Mouse (Mus musculus) kidney, adult 18-20 months (tissue): ENCODE measurements around the gene Cfap43.

ENCODE experiments used
- DNase-seq: peaks from one replicate; pipeline ENCODE4 v3.0.0; 2021

The Cfap43 gene

GRCm38 (mm10) chr19:47697067-47697466, 222.0 kb downstream of the Cfap43 start:
- no peak for DNase-seq

- DNase-seq, result no peak
These were observed 222.7 kb downstream of the Cfap43 start for GRCm38 (mm10) chr19:47696411-47696810.

- no peak for DNase-seq
These were observed 223.4 kb downstream of the Cfap43 start for GRCm38 (mm10) chr19:47695725-47696124.

GRCm38 (mm10) chr19:47691994-47692393, 227.1 kb downstream of the Cfap43 start, which contains the start of gene Col17a1:
Gene Col17a1, minus strand, starts transcription at chr19:47692094.
- DNase-seq, result no peak

- DNase-seq, result no peak
These were observed 229.5 kb downstream of the Cfap43 start for GRCm38 (mm10) chr19:47689592-47689991.
